Mouse (Mus musculus): ENCODE data around the gene Gm11027. TPM values are rescaled to one million over a fixed set of nuclear protein-coding genes. Genes with fewer than 3 reads are reported as not detected.

Gene Gm11027
- polyA plus RNA-seq, 1 experiment from 2014 or later, result not detected

GRCm38 (mm10) chr12:116315498-116315897 lies 40.3 kb downstream of the Gm11027 start:
- ATAC-seq (ENCODE audit: low FRiP score, low read depth), result no peak
- Histone ChIP-seq H3K27me3 (replicated peaks) (no peaks in the 10 kb centered on the region), H3K4me1 (no peaks in the 10 kb centered on the region), H3K4me2 (replicated peaks) (no peak overlapping the region), H3K4me3 (no peak overlapping the region), H3K9me3 (no peaks in the 10 kb centered on the region), H3K36me3 (no peaks in the 10 kb centered on the region), H3K27ac (no peak overlapping the region), H3K9ac (no peak overlapping the region)
- WGBS, result 90% methylated on average over 3 of the region's 3 CpGs

GRCm38 (mm10) chr12:116317818-116318217 lies 42.6 kb downstream of the Gm11027 start:
- Histone ChIP-seq H3K36me3 (no peaks in the 10 kb centered on the region), H3K4me3 (no peak overlapping the region), H3K27ac (no peak overlapping the region), H3K9me3 (no peaks in the 10 kb centered on the region), H3K27me3 (replicated peaks) (no peaks in the 10 kb centered on the region), H3K9ac (no peak overlapping the region), H3K4me1 (no peaks in the 10 kb centered on the region), H3K4me2 (replicated peaks) (no peak overlapping the region)
- no peak for ATAC-seq (ENCODE audit: low FRiP score, low read depth)
- 85% methylated on average over 1 of the region's 1 CpGs for WGBS

Small RNA genes lying within 50 kb of the gene (microRNA-seq; reads per million reads assigned to microRNA genes)
- gene Gm23190, result not detected

Other genes with a start within 250 kb of the Gm11027 start
- 58.1 and 64.8 TPM in 2 replicates for gene Zfp386, start 227.7 kb upstream of the Gm11027 start, polyA plus RNA-seq (2016; fragmentation: Nextera tagmentation; extraction: Ambion mirVana)
- 0.63 and 0.85 TPM in 2 replicates for gene Vipr2, start 197.7 kb upstream of the Gm11027 start, polyA plus RNA-seq (2016; fragmentation: Nextera tagmentation; extraction: Ambion mirVana)
- gene Wdr60, start 12.4 kb upstream of the Gm11027 start, polyA plus RNA-seq (2016; fragmentation: Nextera tagmentation; extraction: Ambion mirVana), result 17.3 and 17.7 TPM in 2 replicates
- 15.6 and 18.2 TPM in 2 replicates for gene Esyt2, start 5.8 kb downstream of the Gm11027 start, polyA plus RNA-seq (2016; fragmentation: Nextera tagmentation; extraction: Ambion mirVana)
- gene Ncapg2, start 130.0 kb downstream of the Gm11027 start, polyA plus RNA-seq (2016; fragmentation: Nextera tagmentation; extraction: Ambion mirVana), result 25.1 and 28.7 TPM in 2 replicates
- gene Ptprn2, start 210.3 kb downstream of the Gm11027 start, polyA plus RNA-seq (2016; fragmentation: Nextera tagmentation; extraction: Ambion mirVana), result 4.7 and 4.9 TPM in 2 replicates

Data from neural tube, embryonic 12.5 days (tissue).